Mouse (Mus musculus) thymus, postnatal 36 days (tissue): ENCODE data around the gene Map7d1.
A peak's percentile ranks its signal among the peaks of the same experiment; 100 is the strongest.
"Not testable (repeated sequence)": the region's sequence is repeated elsewhere in the genome, so short reads cannot be mapped to it uniquely, and the experiment has no call there.

Source experiments
- DNase-seq, 2 experiments: peaks; one replicate each; pipeline ENCODE4 v3.0.0; 2022; ENCODE audit warnings: mixed read lengths in 2 of 2

The Map7d1 gene

DNA sequence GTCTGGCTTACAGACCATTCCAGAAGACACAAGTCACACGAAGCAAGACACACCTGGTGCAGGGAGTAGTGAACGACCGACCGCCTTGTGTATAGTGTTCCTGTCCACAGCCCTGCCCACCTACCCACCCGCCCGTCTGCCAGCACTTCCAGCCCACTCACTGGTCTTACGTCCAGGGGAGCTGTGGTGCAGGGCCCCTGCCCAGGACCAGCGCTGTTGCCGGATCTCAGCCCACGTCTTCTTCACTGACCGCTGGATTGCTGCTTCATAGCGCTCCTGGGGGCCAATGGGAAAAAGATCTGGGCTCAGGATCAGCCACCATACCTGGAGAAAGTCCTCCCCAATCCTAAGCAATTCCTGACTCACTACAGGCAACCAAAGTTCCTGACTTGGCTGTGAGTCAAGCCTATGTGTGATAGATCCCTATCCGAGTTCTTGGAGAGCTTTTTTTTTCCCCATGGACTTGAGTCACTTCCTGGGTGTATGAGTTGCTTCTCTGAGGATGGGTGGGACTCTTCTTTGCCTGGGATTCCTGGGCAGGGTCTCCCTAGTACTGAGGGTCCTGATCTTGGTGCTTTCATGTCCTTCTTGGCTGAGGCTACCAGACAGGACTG is 16.2 kb downstream of the Map7d1 start:
- no peak for DNase-seq

GRCm38 (mm10) chr4:126237721-126238242 is 18.4 kb downstream of the Map7d1 start:
- DNase-seq, result no peak

GRCm38 (mm10) chr4:126236467-126237280 is 19.5 kb downstream of the Map7d1 start:
- no peak for DNase-seq

DNA sequence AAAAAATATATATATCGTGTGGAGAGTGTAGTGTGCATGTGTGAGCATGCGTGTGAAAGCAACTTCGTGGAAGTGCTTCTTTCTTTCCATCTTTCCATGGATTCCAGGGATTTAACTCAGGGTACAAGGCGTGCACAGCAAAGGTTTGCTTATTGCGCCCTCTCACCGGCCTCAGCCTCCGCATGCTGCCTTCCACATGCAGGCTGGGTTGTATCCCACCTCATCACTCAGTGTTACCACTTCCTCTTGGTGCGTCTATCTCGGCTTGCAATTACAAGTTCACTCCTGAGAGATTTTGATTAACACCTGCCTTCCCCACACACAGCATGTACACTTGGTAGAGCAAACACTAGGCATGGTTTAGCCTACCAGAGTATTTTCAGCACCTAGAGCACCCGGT is 21.0 kb downstream of the Map7d1 start:
- peak in 1 of 2 experiments; percentile 37 for DNase-seq

- peak in 1 of 2 experiments; percentile 39 for DNase-seq
Measured at GRCm38 (mm10) chr4:126234496-126235175, 21.5 kb downstream of the Map7d1 start.

DNA sequence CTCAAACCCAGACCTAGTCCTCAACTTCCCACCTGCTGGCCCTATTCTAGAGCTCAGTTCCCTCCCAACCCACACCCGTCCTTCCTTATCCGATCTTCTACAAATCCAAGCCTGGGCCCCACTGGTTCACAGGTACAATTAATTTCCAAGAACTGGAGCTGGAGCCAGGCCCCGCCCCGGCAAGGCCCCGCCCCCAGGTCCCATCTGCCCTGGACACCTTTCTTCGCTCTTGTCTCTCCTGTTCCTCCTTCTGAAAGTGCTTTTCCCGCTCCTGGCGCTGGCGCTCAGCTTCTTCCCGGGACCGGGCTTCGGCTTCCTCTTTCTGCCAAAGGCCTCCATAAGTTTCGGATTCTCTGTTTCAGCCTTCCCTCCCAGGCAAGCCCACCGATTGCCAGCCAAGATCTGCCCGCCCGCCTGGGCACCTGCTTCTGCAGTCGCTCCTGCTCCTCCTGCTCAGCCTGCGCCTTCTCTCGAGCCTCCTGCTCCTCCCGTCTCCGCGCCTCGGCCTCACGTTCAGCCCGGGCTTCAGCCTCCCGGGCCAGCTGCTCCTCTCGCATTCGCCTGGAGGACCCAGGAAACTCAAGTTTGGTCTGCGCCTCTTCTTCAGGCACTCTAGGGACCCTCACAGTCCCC is 22.4 kb downstream of the Map7d1 start:
- DNase-seq, result peak in 1 of 2 experiments; percentile 10

DNA sequence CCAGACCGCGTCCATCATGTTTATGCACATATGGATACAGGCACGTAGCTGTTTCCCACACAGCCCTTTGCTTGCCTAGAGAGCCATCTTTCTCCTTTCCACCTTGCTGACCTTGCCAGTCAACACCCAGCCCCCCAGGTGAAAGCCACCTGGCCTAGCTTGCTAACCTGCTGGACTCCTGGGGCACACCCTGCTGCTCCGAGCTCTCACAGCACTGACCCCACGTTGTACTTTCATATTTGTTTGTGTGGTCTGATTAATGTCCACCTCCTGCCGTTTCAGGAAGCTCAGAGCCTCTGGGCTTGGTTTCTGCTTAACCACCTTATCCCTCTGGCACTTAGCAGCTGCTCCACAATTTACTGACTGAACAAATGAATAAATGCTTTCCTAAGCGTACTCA is 26.2 kb downstream of the Map7d1 start:
- DNase-seq, result no peak

GRCm38 (mm10) chr4:126228144-126228543 is 28.0 kb downstream of the Map7d1 start:
- no peak for DNase-seq

DNA sequence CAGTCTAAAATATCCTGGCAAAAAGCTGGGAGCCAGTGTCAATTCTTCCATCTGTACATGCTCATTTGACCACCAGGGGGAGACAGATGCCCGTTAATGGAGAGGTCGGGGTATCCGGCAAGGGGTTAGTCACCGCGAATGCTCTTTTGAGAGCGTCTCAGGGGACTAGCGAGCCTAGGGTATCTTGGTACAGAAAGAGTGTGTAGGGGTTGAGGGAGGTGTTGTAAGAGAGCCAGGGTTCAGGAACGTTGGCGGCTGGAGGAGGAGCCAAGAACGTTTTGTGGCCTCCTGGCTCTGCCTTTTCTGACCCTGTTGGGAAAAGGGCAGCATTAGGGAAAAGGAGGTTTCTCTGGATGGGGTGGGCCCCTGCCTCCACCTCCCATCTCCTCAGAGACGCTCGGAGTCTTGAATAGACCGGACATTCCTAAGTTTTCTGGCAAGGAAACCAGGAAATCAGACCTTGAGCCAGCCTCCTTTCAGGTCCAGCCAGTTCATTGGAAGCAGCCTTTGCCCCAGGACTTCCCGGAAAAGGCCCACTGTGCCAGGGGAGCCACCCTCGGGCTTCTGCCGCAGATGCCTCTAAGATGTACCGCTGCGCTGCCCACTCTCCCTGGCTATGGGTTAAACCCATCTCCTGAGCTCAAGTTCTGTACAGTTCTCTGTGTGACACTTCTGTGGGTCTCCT is 28.9 kb downstream of the Map7d1 start:
- peak; percentile 82 to 86 for DNase-seq

GRCm38 (mm10) chr4:126226640-126227039 is 29.5 kb downstream of the Map7d1 start:
- no peak for DNase-seq

GRCm38 (mm10) chr4:126222631-126223030 is 33.5 kb downstream of the Map7d1 start:
- no peak for DNase-seq

- no peak for DNase-seq
Measured at GRCm38 (mm10) chr4:126220045-126220444, 36.1 kb downstream of the Map7d1 start.

DNA sequence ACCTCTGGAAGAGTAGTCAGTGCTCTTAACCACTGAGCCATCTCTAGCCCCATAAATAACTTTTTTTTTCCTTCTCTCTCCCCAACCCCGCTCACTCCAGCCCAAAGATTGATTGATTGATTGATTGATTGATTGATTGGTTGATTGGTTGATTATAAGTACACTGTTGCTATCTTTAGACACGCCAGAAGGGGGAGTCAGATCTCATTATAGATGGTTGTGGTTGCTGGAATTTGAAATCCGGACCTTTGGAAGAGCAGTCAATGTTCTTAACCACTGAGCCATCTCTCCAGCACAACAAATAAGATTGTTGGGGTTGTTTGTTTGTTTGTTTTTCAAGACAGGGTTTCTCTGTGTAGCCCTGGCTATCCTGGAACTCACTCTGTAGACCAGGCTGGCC is 36.6 kb downstream of the Map7d1 start:
- not testable (repeated sequence) for DNase-seq

GRCm38 (mm10) chr4:126217771-126218170 is 38.4 kb downstream of the Map7d1 start:
- DNase-seq, result no peak

DNA sequence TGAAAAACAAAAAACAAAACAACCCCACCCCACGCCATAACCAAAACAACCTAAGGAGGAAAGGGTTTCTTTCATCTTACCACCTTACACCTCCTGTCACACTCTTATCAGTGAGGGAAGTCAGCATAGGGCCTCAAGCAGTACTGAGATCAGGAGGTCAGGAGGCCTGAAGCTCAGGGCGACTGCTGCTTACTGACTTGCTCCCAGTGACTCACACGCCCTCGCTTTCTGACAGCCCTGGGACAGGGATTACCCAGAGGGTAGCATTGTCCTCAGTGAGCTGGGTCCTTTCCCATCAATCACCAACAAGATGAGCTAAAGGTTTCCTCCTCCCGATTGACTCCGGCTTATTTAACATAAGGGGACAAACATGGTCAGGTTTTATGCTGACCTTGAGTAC is 49.1 kb downstream of the Map7d1 start:
- no peak for DNase-seq

GRCm38 (mm10) chr4:126205386-126205785 is 50.8 kb downstream of the Map7d1 start:
- DNase-seq, result no peak

- peak in 1 of 2 experiments; percentile 13 for DNase-seq
Measured at GRCm38 (mm10) chr4:126204661-126205230, 51.4 kb downstream of the Map7d1 start.

DNA sequence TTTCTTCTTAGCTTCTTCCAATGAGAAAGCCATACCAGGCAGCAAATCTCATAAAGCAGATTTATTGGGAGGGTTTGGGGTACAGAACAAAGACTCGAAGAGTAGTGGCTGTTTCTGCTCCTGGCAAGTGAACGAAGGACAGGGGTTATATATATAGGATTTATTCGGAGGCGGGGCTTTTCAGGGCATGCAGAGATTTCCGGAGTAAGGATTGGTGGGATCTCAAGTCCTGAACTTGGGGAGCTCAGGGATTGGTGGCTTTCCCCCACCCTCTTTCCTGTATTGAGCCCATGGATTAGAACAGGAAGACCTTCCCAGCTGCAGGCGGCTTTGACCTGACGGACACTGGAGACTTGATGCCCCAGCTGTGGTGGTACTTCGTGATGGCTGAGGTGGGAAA is 52.1 kb downstream of the Map7d1 start:
- no peak for DNase-seq

DNA sequence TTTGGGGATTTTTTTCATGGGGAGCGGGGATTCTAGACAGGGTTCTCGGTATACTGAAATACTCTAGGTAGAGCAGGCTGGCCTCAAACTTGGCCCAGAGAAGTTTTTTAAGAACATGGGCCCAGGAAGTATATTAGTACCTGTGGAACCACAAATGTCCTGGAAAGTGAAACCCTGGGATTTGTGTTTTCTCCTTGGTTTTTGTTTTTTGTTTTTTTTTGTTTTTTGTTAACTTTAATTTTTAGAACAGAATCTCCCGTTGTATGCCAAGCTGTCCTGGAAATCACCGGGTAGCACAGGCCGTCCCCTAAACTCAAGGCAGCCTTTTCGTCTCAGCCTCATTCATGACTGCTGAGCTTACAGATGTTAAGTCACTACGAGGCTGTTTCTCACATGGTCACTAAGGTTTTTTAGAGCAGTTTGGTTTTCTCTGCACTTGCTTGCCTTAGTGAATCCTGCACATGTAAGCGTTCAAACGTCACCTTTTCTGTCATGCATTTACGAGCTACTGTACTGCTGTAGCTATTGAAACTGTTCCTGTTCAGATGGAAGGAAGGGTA is 52.7 kb downstream of the Map7d1 start:
- DNase-seq, result no peak

- DNase-seq, result peak; percentile 96 to 98
Measured at GRCm38 (mm10) chr4:126202303-126203181, 53.6 kb downstream of the Map7d1 start, which contains the start of gene Thrap3. Thrap3 (minus strand) TSS chr4:126202760.
